Mouse (Mus musculus) MEL (cell line): ENCODE results near the gene Gramd1b. TPM values are rescaled to one million over a fixed set of nuclear protein-coding genes. Genes with fewer than 3 reads are reported as not detected.

Experiments
- DNase-seq: peaks from one replicate; pipeline ENCODE4 v3.0.0; 2011; ENCODE audit warnings: low read depth, low spot score
- H3K27ac ChIP-seq: 2 replicates; pipeline ENCODE4 v1.5.1; 2012; ENCODE audit warnings: low read depth, mild to moderate bottlenecking, control low read depth, low read length, moderate library complexity; ENCODE audit not compliant: control insufficient read depth
- H3K27me3 ChIP-seq, 2 experiments: fragments of 150-350 bp in 1 of 2; sonication (generic) in 1 of 2; 2 replicates each; pipeline ENCODE4 v1.6.1; 2012; ENCODE audit warnings: low read length in 2 of 2, mild to moderate bottlenecking in 2 of 2, improper control_type of control experiment in 1 of 2, moderate library complexity in 1 of 2; ENCODE audit not compliant: insufficient read depth in 2 of 2, control insufficient read depth in 1 of 2
- H3K36me3 ChIP-seq, 2 experiments: 2 replicates each; pipeline ENCODE4 v1.6.1; 2012 to 2014; ENCODE audit warnings: low read length in 2 of 2, improper control_type of control experiment in 1 of 2, inconsistent platforms in 1 of 2, mild to moderate bottlenecking in 1 of 2; ENCODE audit not compliant: insufficient read depth in 2 of 2, control insufficient read depth in 1 of 2
- H3K4me1 ChIP-seq, 2 experiments: fragments of 150-350 bp in 1 of 2; sonication (generic) in 1 of 2; 2 replicates each; pipeline ENCODE4 v1.6.1; 2012; ENCODE audit warnings: low read length in 2 of 2, improper control_type of control experiment in 1 of 2, mild to moderate bottlenecking in 1 of 2; ENCODE audit not compliant: insufficient read depth in 2 of 2, control insufficient read depth in 1 of 2
- H3K4me3 ChIP-seq, 2 experiments: fragments of 150-350 bp in 1 of 2; sonication (generic) in 1 of 2; 2 replicates each; pipeline ENCODE4 v1.5.1; 2012; ENCODE audit warnings: low read depth in 2 of 2, low read length in 2 of 2, mild to moderate bottlenecking in 2 of 2, moderate library complexity in 2 of 2, control low read depth in 1 of 2, improper control_type of control experiment in 1 of 2; ENCODE audit not compliant: control insufficient read depth in 1 of 2, insufficient read depth in 1 of 2
- H3K79me2 ChIP-seq: 2 replicates; pipeline ENCODE4 v1.6.1; 2012; ENCODE audit warnings: mild to moderate bottlenecking, low read length, moderate library complexity; ENCODE audit not compliant: control insufficient read depth, poor library complexity, insufficient read depth
- H3K9ac ChIP-seq: 2 replicates; pipeline ENCODE4 v1.6.1; 2012; ENCODE audit warnings: low read depth, mild to moderate bottlenecking, control low read depth, low read length, moderate library complexity; ENCODE audit not compliant: control insufficient read depth, poor library complexity, severe bottlenecking
- H3K9me3 ChIP-seq: fragments of 150-350 bp; sonication (generic); replicated peaks from 2 replicates; pipeline ENCODE4 v1.6.1; 2012; ENCODE audit warnings: mild to moderate bottlenecking, low read length, improper control_type of control experiment, moderate library complexity; ENCODE audit not compliant: insufficient read depth
- BHLHE40 ChIP-seq: IDR thresholded peaks from 2 replicates; pipeline ENCODE4 v1.6.1; 2012; ENCODE audit warnings: low read depth, mild to moderate bottlenecking, inconsistent platforms, low read length, improper control_type of control experiment, borderline replicate concordance
- CHD1 ChIP-seq: IDR thresholded peaks from 2 replicates; pipeline ENCODE4 v1.6.1; 2012; ENCODE audit warnings: low read depth, mild to moderate bottlenecking, inconsistent platforms, low read length, improper control_type of control experiment
- E2F4 ChIP-seq: IDR thresholded peaks from 2 replicates; pipeline ENCODE4 v1.6.1; 2011; ENCODE audit warnings: low read depth, low read length, improper control_type of control experiment, borderline replicate concordance
- ELF1 ChIP-seq: IDR thresholded peaks from 2 replicates; pipeline ENCODE4 v1.6.1; 2014; ENCODE audit warnings: low read depth, mild to moderate bottlenecking, inconsistent platforms, low read length, improper control_type of control experiment, moderate library complexity
- ETS1 ChIP-seq: IDR thresholded peaks from 2 replicates; pipeline ENCODE4 v1.6.1; 2012; ENCODE audit warnings: low read depth, mild to moderate bottlenecking, inconsistent platforms, low read length, improper control_type of control experiment, moderate library complexity
- GATA1 ChIP-seq: IDR thresholded peaks from 2 replicates; pipeline ENCODE4 v1.6.1; 2011; ENCODE audit warnings: low read depth, low read length, improper control_type of control experiment
- HCFC1 ChIP-seq: IDR thresholded peaks from 2 replicates; pipeline ENCODE4 v1.6.1; 2012; ENCODE audit warnings: low read depth, mild to moderate bottlenecking, inconsistent platforms, low read length, improper control_type of control experiment, moderate library complexity
- MAZ ChIP-seq: IDR thresholded peaks from 2 replicates; pipeline ENCODE4 v1.6.1; 2012; ENCODE audit warnings: low read depth, mild to moderate bottlenecking, inconsistent platforms, low read length, improper control_type of control experiment
- MYB ChIP-seq: IDR thresholded peaks from 2 replicates; pipeline ENCODE4 v1.6.1; 2011; ENCODE audit warnings: mild to moderate bottlenecking, low read depth, low read length, improper control_type of control experiment
- NELFE ChIP-seq: IDR thresholded peaks from 2 replicates; pipeline ENCODE4 v1.6.1; 2011; ENCODE audit warnings: low read depth, low read length, improper control_type of control experiment
- NRF1 ChIP-seq: IDR thresholded peaks from 2 replicates; pipeline ENCODE4 v1.6.1; 2014; ENCODE audit warnings: low read depth, mild to moderate bottlenecking, inconsistent platforms, low read length, improper control_type of control experiment, moderate library complexity; ENCODE audit not compliant: poor library complexity, insufficient read depth, severe bottlenecking
- POLR2A ChIP-seq, 2 experiments: IDR thresholded peaks; 2 replicates each; pipeline ENCODE4 v1.6.1; 2011 to 2012; ENCODE audit warnings: low read length in 2 of 2, mild to moderate bottlenecking in 2 of 2, control low read depth in 1 of 2, improper control_type of control experiment in 1 of 2, low read depth in 1 of 2, moderate library complexity in 1 of 2; ENCODE audit not compliant: control insufficient read depth in 1 of 2, insufficient read depth in 1 of 2, poor library complexity in 1 of 2
- RAD21 ChIP-seq: IDR thresholded peaks from 2 replicates; pipeline ENCODE4 v1.6.1; 2011; ENCODE audit warnings: mild to moderate bottlenecking, low read depth, low read length, improper control_type of control experiment
- RCOR1 ChIP-seq: IDR thresholded peaks from 2 replicates; pipeline ENCODE4 v1.6.1; 2012; ENCODE audit warnings: low read depth, mild to moderate bottlenecking, inconsistent platforms, low read length, improper control_type of control experiment
- SIN3A ChIP-seq: IDR thresholded peaks from 2 replicates; pipeline ENCODE4 v1.6.1; 2012; ENCODE audit warnings: low read length, improper control_type of control experiment, inconsistent platforms
- TAL1 ChIP-seq: IDR thresholded peaks from 2 replicates; pipeline ENCODE4 v1.6.1; 2012; ENCODE audit warnings: mild to moderate bottlenecking, inconsistent platforms, low read length, moderate library complexity, mixed read lengths
- TBP ChIP-seq: IDR thresholded peaks from 2 replicates; pipeline ENCODE4 v1.8.0; 2011; ENCODE audit warnings: low read depth, low read length, improper control_type of control experiment
- UBTF ChIP-seq: IDR thresholded peaks from 2 replicates; pipeline ENCODE4 v1.6.1; 2012; ENCODE audit warnings: low read depth, mild to moderate bottlenecking, inconsistent platforms, low read length, improper control_type of control experiment, moderate library complexity, borderline replicate concordance; ENCODE audit not compliant: insufficient read depth
- USF1 ChIP-seq: IDR thresholded peaks from 2 replicates; pipeline ENCODE4 v1.6.1; 2014; ENCODE audit warnings: low read depth, mild to moderate bottlenecking, inconsistent platforms, low read length, improper control_type of control experiment, moderate library complexity
- ZMIZ1 ChIP-seq: IDR thresholded peaks from 2 replicates; pipeline ENCODE4 v1.6.1; 2012; ENCODE audit warnings: low read depth, mild to moderate bottlenecking, inconsistent platforms, low read length, improper control_type of control experiment, moderate library complexity
- polyA plus RNA-seq, 2 experiments: library from polyadenylated mRNA; stranded (reverse) in 1 of 2; unstranded in 1 of 2; fragments of >175 nt in 1 of 2; fragments of >200 nt in 1 of 2; gene quantifications; 2 replicates each; pipeline versions ENCODE4 v1.2.1 to v1.2.4; 2012; ENCODE audit warnings: low replicate concordance in 2 of 2, low read depth in 1 of 2; ENCODE audit not compliant: insufficient read length in 2 of 2, insufficient read depth in 1 of 2, missing spikeins in 1 of 2
- total RNA-seq: library from RNA; depleted of rRNA; stranded (reverse); fragments of 300-350 nt; gene quantifications from 2 replicates; pipeline ENCODE4 v1.2.3, GENCODE M21; 2012

The Gramd1b gene
- total and polyA plus RNA-seq, 3 experiments = not detected

GRCm38 (mm10) chr9:40307311-40307710 lies 223.9 kb downstream of the Gramd1b start:
- Histone ChIP-seq H3K79me2 (no peaks in the 10 kb centered on the region), H3K36me3 (no peaks in the 10 kb centered on the region), H3K9ac (no peak overlapping the region), H3K9me3 (no peaks in the 10 kb centered on the region), H3K4me3 (no peak overlapping the region), H3K4me1 (no peaks in the 10 kb centered on the region), H3K27me3 (no peaks in the 10 kb centered on the region), H3K27ac (no peak overlapping the region)
- DNase-seq = no peak
- no peak for TF ChIP-seq NELFE
- no peak for TF ChIP-seq RAD21
- no peak for TF ChIP-seq CHD1
- TF ChIP-seq RCOR1 = no peak
- no peak for TF ChIP-seq ETS1
- TF ChIP-seq UBTF = no peak
- no peak for TF ChIP-seq POLR2A (IDR thresholded peaks at IDR 0.05; ENCODE audit: control insufficient read depth in 1 of 2, insufficient read depth in 1 of 2, low read depth in 1 of 2, low read length in 2 of 2, poor library complexity in 1 of 2)
- TF ChIP-seq NRF1 = no peak
- TF ChIP-seq MAZ = no peak
- no peak for TF ChIP-seq E2F4
- no peak for TF ChIP-seq ELF1
- TF ChIP-seq TAL1 = no peak
- no peak for TF ChIP-seq TBP
- TF ChIP-seq MYB = no peak
- TF ChIP-seq SIN3A = no peak
- TF ChIP-seq HCFC1 = no peak

- Histone ChIP-seq H3K9me3 (no peaks in the 10 kb centered on the region), H3K4me3 (no peak overlapping the region), H3K79me2 (no peaks in the 10 kb centered on the region), H3K36me3 (no peaks in the 10 kb centered on the region), H3K27me3 (no peaks in the 10 kb centered on the region), H3K9ac (no peak overlapping the region), H3K4me1 (no peaks in the 10 kb centered on the region), H3K27ac (no peak overlapping the region)
- TF ChIP-seq USF1 = no peak
- no peak for TF ChIP-seq ZMIZ1
- no peak for TF ChIP-seq ETS1
- TF ChIP-seq SIN3A = no peak
- no peak for TF ChIP-seq GATA1
- no peak for TF ChIP-seq BHLHE40
- no peak for TF ChIP-seq NRF1
- TF ChIP-seq ELF1 = no peak
- TF ChIP-seq NELFE = no peak
- DNase-seq = no peak
These were observed 226.9 kb downstream of the Gramd1b start for GRCm38 (mm10) chr9:40304243-40304642.
